Mouse (Mus musculus): ENCODE results near the gene Satb1. TPM values are rescaled to one million over a fixed set of nuclear protein-coding genes. Genes with fewer than 3 reads are reported as not detected.

The Satb1 gene
- polyA plus RNA-seq, 1 experiment: 4.6 TPM

DNA sequence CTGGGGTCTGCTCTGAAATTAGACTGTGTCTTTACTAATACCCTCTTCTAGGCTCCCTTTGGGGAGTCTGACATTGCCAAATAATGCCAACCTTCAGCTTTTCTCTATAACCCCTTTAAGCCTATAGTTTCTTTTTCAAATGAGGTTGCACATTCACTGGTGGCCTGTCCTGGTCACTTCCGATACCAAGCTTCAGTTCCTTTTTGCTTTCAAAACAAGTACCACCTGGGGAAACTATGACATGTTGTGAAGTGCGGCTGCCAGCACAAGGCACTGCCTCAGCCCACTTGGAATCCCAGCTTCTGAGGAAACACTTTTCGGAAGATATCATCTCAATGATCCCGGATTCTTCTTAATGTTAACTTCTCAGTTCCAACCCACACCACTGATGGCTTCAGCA lies 145.9 kb downstream of the Satb1 start:
- no peak overlapping the region for H3K4me3 ChIP-seq (ENCODE audit: insufficient read depth, low read depth, low read length)
- no peak overlapping the region for H3K27ac ChIP-seq (replicated peaks; ENCODE audit: low read depth, low read length)
- no peaks in the 10 kb centered on the region for H3K4me1 ChIP-seq (ENCODE audit: control insufficient read depth, insufficient read depth, insufficient read length, low read length)
